ENCODE assay signal across 19 mouse cellular contexts in the genomic region with DNA sequence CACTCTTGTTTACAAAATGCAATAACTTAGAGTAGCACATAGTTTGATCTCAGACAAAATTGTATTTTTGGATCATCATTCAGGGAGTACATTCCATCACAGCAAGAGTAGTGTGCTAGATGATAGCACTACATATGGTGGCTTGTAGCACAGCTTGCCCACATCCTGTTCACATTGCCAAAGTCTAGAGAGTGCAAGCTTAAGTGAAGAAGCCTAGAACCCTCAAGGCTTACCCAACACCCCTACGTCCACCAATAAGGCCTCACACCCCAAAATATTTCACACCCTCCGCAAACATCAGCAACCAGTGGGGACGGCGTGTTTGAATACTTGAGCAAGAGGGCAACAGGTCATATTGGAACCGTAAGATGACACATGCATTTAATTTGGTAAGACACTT.
"Had no signal": no experiment of that assay in that cellular context is flagged by ENCODE, and none has a peak within 500 bp of the region (broad histone marks: within the 10 kb centered on the region; RNA-seq: fewer than 3 reads in every experiment).

No protein-coding gene starts in this region.

- H3K9ac ChIP-seq: limb, embryonic 13.5 days; liver, embryonic 13.5 days; lung, embryonic 14.5 days; midbrain, embryonic 13.5 days; neural tube, embryonic 13.5 days; stomach, embryonic 15.5 days had no signal

- H3K27me3 ChIP-seq: limb, embryonic 13.5 days; liver, embryonic 13.5 days; megakaryocyte, embryonic 14.5 days; midbrain, embryonic 13.5 days; neural tube, embryonic 13.5 days; stomach, embryonic 15.5 days had no signal

- H3K36me3 ChIP-seq: limb, embryonic 10.5 days; limb, embryonic 13.5 days; liver, embryonic 13.5 days; midbrain, embryonic 10.5 days; midbrain, embryonic 13.5 days; neural tube, embryonic 13.5 days; stomach, embryonic 15.5 days had no signal

- H3K4me1 ChIP-seq: limb, embryonic 10.5 days; limb, embryonic 13.5 days; liver, embryonic 13.5 days; megakaryocyte, embryonic 14.5 days; midbrain, embryonic 13.5 days; neural tube, embryonic 13.5 days; stomach, embryonic 15.5 days had no signal

- H3K4me2 ChIP-seq: limb, embryonic 13.5 days; liver, embryonic 13.5 days; lung, embryonic 14.5 days; midbrain, embryonic 13.5 days; neural tube, embryonic 13.5 days; stomach, embryonic 15.5 days had no signal

- H3K27ac ChIP-seq: kidney, postnatal 0 days; layer of hippocampus, adult 2 months; limb, embryonic 10.5 days; limb, embryonic 13.5 days; liver, embryonic 13.5 days; midbrain, embryonic 10.5 days; midbrain, embryonic 13.5 days; neural tube, embryonic 13.5 days; stomach, embryonic 15.5 days had no signal

- H3K9me3 ChIP-seq: limb, embryonic 10.5 days; limb, embryonic 13.5 days; liver, embryonic 13.5 days; midbrain, embryonic 10.5 days; midbrain, embryonic 13.5 days; neural tube, embryonic 13.5 days; stomach, embryonic 15.5 days had no signal

- H3K4me3 ChIP-seq: layer of hippocampus, adult 2 months; limb, embryonic 10.5 days; limb, embryonic 13.5 days; liver, embryonic 13.5 days; megakaryocyte, embryonic 14.5 days; midbrain, embryonic 10.5 days; midbrain, embryonic 13.5 days; myocyte; neural tube, embryonic 13.5 days; stomach, embryonic 15.5 days had no signal

- ATAC-seq: midbrain, embryonic 13.5 days; midbrain, embryonic 16.5 days had no signal

- DNase-seq: kidney, postnatal 25 days; liver; liver, embryonic 13.5 days; lung, postnatal 14 days; right cerebral cortex, postnatal 25 days; spleen, adult 18-20 months; thymus, postnatal 25 days had no signal
